Mouse (Mus musculus) Patski (cell line): ENCODE measurements at regions not wholly inside any gene's neighbourhood (a gene's known extent, or its start where the extent isn't known, plus 50 kb on each side); places are given as distances from the start of the nearest gene placed in this dataset.
A peak's percentile ranks its signal among the peaks of the same experiment; 100 is the strongest.
"Not testable (repeated sequence)": the region's sequence is repeated elsewhere in the genome, so short reads cannot be mapped to it uniquely, and the experiment has no call there.

Experiments
- ATAC-seq: fragments of 100-300 bp; one replicate; pipeline ENCODE4 v1.8.0; 2021
- CTCF ChIA-PET: fragments of 350-600 bp; sonication (Branson Sonifier 250); formaldehyde crosslinking; loops from one replicate; lab custom pipeline; 2022; ENCODE audit warnings: inconsistent platforms; lab: Charles Lee
- POLR2A ChIA-PET: fragments of 350-600 bp; sonication (Branson Sonifier 250); formaldehyde crosslinking; loops from one replicate; lab custom pipeline; 2022; ENCODE audit warnings: antibody characterized with exemption, inconsistent platforms; lab: Charles Lee
- DNase-seq: peaks from one replicate; pipeline ENCODE4 v3.0.0-alpha.2; 2011; ENCODE audit warnings: low read depth, low spot score
- H3K27me3 ChIP-seq: fragments of 371-371 bp; one replicate; pipeline ENCODE4 v1.5.1; 2021
- CTCF ChIP-seq: fragments of 100-300 bp; IDR thresholded peaks from one replicate; pipeline ENCODE4 v1.5.1; 2021
- in situ Hi-C: fragments of 300-500 bp; cut with MboI; formaldehyde crosslinking; loops from 3 replicates; pipeline ENCODE4 v1.11.1; 2018; ENCODE audit warnings: low pct_unique_long_range_greater_than_20kb, mixed read lengths

DNA sequence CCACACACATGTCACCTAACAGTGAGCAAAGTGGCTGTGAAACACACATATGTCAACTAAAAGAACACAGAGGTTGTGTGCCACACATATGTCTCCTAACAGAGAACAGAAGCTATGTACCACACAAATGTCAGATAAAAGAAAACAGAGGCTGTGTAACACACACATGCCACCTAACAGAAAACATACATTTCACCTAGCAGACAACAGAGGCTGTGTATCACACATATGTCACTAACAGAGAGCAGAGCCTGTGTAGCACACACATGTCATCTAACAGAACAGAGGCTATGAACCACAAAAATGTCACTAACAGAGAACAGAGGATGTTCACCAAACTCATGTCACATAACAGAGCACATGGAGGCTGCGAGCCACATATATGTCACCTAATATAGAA is 103.6 kb upstream of the Thrb start:
- DNase-seq: no peak
- no peak for ATAC-seq
- no peaks in the 10 kb centered on the region for H3K27me3 ChIP-seq
- ChIA-PET CTCF (no interaction called here), POLR2A (no interaction called here)
- no peak for TF ChIP-seq CTCF
- in situ Hi-C loops: no loop called here

DNA sequence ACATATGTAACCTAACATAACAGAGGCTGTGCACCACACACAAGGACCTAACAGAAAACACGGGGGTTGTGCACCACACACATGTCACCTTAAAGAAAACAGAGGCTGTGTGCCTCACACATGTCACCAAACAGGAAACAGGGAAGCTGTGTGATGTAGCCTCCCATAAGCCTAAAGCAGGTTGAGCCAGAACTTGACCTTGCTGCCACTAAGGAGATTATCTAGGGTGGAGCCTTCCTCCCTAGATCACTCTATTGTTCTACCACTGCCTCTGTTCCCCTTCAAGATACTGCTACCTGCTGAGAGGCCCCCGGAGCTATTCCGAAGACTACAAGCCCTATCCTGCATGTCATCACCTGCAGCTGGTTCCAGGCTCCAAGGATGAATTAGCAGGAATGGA is 100.1 kb upstream of the Thrb start:
- H3K27me3 ChIP-seq, POLR2A ChIA-PET, in situ Hi-C loops, ATAC-seq, CTCF ChIA-PET, DNase-seq: not testable (repeated sequence)

DNA sequence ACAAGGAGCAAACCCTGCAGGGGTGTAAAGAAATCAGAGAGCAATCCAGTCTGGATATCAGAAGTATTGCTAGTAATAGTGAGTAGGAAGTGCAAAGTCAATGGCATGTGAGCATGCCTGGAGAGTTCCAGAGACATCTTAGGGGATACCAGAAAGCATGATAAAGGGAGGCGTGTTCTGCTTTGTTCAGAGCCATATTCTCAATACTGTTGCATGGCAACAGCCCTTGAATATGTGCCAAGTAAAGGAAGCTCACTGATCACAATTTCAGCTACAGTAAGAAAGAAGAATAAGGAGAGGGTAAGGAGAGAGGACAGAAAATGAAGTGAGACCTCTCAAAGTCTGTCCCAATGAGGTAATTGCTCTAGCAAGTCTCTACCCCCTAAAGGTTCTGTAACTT is 92.1 kb upstream of the Thrb start:
- DNase-seq (no peak), ATAC-seq (no peak)
- peaks cover 6% of the 10 kb centered on the region for H3K27me3 ChIP-seq
- in situ Hi-C loops: no loop called here
- no peak for TF ChIP-seq CTCF
- POLR2A ChIA-PET: no interaction called here
- CTCF ChIA-PET: no interaction called here

DNA sequence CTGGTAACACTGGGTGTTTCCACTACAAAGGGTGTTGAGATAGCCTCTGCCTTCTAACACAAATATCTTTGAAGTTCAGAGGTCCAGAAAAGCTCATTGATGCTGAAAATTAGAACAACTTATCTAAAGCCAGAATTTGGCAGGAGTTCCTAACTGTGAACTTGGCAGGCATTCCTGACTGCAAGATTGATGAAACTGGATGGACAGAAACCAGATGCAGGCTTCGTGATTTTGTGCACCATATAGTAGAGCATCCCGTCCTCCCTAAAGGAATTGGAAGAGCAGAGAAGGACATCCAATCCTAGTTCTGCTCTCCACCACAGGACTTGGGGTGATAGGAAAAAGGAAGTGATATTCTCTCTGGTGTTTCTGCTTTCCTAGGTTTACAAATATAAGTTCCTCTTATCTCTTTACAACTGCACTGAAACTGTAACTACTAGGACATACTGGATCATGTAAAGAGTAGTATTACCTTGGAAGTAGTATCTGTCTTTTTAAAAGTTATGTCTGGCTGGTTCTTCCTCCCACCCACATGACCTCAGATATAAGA is 90.9 kb upstream of the Thrb start:
- ATAC-seq: no peak
- H3K27me3 ChIP-seq: peaks cover 4% of the 10 kb centered on the region
- CTCF ChIA-PET: no interaction called here
- DNase-seq: no peak
- POLR2A ChIA-PET: no interaction called here
- no peak for TF ChIP-seq CTCF
- in situ Hi-C loops: no loop called here

DNA sequence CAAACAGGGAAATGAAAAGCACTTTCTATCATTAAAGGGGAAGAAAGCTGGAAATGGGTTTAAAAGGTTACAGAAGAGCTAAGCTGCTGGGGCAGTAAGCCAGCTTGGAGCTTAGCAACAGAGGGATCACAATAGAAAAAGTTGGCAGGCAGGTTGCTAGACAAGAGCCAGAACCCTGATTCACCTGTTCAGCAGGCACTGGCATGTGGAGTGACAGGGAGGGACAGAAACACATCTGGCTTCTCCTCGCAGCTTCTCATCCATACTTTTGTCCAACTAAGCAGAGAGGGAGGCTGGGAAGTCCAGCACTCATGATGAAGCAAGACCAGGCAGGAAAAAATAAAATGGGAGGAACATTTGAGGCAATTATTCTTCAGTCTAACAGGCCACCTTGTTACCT is 81.3 kb upstream of the Thrb start:
- POLR2A ChIA-PET: no interaction called here
- in situ Hi-C loops: no loop called here
- DNase-seq (no peak), ATAC-seq (no peak)
- H3K27me3 ChIP-seq: no peaks in the 10 kb centered on the region
- CTCF ChIA-PET: interaction anchor here (1.0 kb wide), 1 partner anchor 11 kb away, joined by 3 read pairs; no protein-coding TSS in a partner anchor
- TF ChIP-seq CTCF: no peak

DNA sequence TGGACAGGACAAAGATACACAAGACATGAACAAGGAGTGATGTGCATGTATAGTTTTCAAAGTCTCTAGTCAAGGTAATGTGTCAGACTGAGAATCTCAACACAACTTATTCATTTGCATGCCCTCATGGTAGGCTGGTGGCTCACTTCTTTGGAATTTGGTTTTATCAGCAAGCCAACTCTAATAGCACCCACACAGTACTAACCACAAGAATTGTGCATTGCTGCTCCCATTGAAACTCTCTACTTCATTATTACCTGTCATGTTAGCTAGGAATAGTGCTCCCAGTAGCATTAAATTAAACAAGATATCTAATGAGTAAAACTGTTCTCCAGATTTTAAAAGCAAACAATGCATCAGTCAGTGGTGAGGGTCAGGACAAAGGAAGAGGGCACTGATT is 70.5 kb upstream of the Thrb start:
- no peak for TF ChIP-seq CTCF
- ATAC-seq (peak; percentile 57), DNase-seq (no peak)
- ChIA-PET POLR2A (no interaction called here), CTCF (interaction anchor here (1.4 to 1.8 kb wide), 3 partner anchors 10 to 12 kb away, joined by 3 to 6 read pairs (median 4); no protein-coding TSS in a partner anchor)
- H3K27me3 ChIP-seq: no peaks in the 10 kb centered on the region
- in situ Hi-C loops: no loop called here

DNA sequence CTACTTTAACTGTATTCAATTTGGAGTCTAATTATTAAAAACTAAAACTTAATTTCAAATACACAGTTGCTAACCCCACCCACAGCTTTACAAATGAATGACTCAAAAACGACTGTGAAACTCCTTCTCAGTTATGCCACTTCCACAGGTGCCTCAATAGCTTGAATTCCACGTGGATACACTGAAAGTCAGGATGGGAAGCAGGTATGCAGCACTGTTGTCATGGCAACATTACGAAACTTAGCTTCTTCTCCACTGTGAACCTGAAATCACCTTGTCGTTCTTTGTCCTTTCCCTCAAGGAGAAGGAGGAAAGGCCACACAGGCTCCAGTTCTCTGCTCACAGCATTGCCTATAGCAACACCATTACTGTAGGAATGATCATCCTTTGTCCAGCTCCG is 60.5 kb upstream of the Thrb start:
- in situ Hi-C loops: no loop called here
- CTCF ChIA-PET: interaction anchor here (1.1 kb wide), 1 partner anchor 10 kb away, joined by 6 read pairs; no protein-coding TSS in a partner anchor
- POLR2A ChIA-PET: no interaction called here
- DNase-seq: no peak
- no peak for ATAC-seq
- TF ChIP-seq CTCF: no peak
- no peaks in the 10 kb centered on the region for H3K27me3 ChIP-seq

DNA sequence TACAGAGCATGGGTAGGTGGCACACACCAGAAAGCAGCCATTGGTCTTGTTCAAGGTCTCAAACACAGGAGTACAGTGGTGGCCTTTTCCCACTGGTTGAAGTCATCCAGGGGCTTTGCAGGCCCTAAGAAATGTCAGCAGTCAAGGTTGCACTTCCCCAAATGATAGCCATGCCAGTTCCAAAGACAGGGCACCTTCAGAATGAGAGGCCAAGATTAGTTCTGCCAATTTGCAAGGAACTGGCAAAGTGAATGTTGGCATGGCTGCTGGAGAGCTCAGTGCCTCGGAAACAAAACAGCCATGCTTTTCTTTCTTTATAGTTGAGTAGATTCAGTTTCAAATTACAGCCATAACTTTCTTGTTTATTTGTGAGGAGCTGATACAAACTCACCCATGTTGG is 57.7 kb upstream of the Thrb start:
- no peak for TF ChIP-seq CTCF
- POLR2A ChIA-PET: no interaction called here
- CTCF ChIA-PET: no interaction called here
- no peak for DNase-seq
- no peak for ATAC-seq
- in situ Hi-C loops: no loop called here
- H3K27me3 ChIP-seq: no peaks in the 10 kb centered on the region

GRCm38 (mm10) chr14:17606018-17606417 is 54.0 kb upstream of the Thrb start:
- no peak for TF ChIP-seq CTCF
- DNase-seq (no peak), ATAC-seq (no peak)
- in situ Hi-C loops: no loop called here
- ChIA-PET POLR2A (no interaction called here), CTCF (no interaction called here)
- H3K27me3 ChIP-seq: no peaks in the 10 kb centered on the region

- DNase-seq: no peak
- CTCF ChIA-PET: no interaction called here
- TF ChIP-seq CTCF: no peak
- H3K27me3 ChIP-seq: no peaks in the 10 kb centered on the region
- in situ Hi-C loops: no loop called here
- POLR2A ChIA-PET: no interaction called here
- ATAC-seq: no peak
These were observed 52.9 kb upstream of the Thrb start for GRCm38 (mm10) chr14:17607186-17607585.
